Mouse (Mus musculus) MEL (cell line): ENCODE measurements around the gene Adgrb3. TPM values are rescaled to one million over a fixed set of nuclear protein-coding genes. Genes with fewer than 3 reads are reported as not detected.

Experiments
- DNase-seq: peaks from one replicate; pipeline ENCODE4 v3.0.0; 2011; ENCODE audit warnings: low read depth, low spot score
- H3K27ac ChIP-seq: 2 replicates; pipeline ENCODE4 v1.5.1; 2012; ENCODE audit warnings: low read depth, mild to moderate bottlenecking, control low read depth, low read length, moderate library complexity; ENCODE audit not compliant: control insufficient read depth
- H3K27me3 ChIP-seq, 2 experiments: fragments of 150-350 bp in 1 of 2; sonication (generic) in 1 of 2; 2 replicates each; pipeline ENCODE4 v1.6.1; 2012; ENCODE audit warnings: low read length in 2 of 2, mild to moderate bottlenecking in 2 of 2, improper control_type of control experiment in 1 of 2, moderate library complexity in 1 of 2; ENCODE audit not compliant: insufficient read depth in 2 of 2, control insufficient read depth in 1 of 2
- H3K36me3 ChIP-seq, 2 experiments: 2 replicates each; pipeline ENCODE4 v1.6.1; 2012 to 2014; ENCODE audit warnings: low read length in 2 of 2, improper control_type of control experiment in 1 of 2, inconsistent platforms in 1 of 2, mild to moderate bottlenecking in 1 of 2; ENCODE audit not compliant: insufficient read depth in 2 of 2, control insufficient read depth in 1 of 2
- H3K4me1 ChIP-seq, 2 experiments: fragments of 150-350 bp in 1 of 2; sonication (generic) in 1 of 2; 2 replicates each; pipeline ENCODE4 v1.6.1; 2012; ENCODE audit warnings: low read length in 2 of 2, improper control_type of control experiment in 1 of 2, mild to moderate bottlenecking in 1 of 2; ENCODE audit not compliant: insufficient read depth in 2 of 2, control insufficient read depth in 1 of 2
- H3K4me3 ChIP-seq, 2 experiments: fragments of 150-350 bp in 1 of 2; sonication (generic) in 1 of 2; 2 replicates each; pipeline ENCODE4 v1.5.1; 2012; ENCODE audit warnings: low read depth in 2 of 2, low read length in 2 of 2, mild to moderate bottlenecking in 2 of 2, moderate library complexity in 2 of 2, control low read depth in 1 of 2, improper control_type of control experiment in 1 of 2; ENCODE audit not compliant: control insufficient read depth in 1 of 2, insufficient read depth in 1 of 2
- H3K79me2 ChIP-seq: 2 replicates; pipeline ENCODE4 v1.6.1; 2012; ENCODE audit warnings: mild to moderate bottlenecking, low read length, moderate library complexity; ENCODE audit not compliant: control insufficient read depth, poor library complexity, insufficient read depth
- H3K9ac ChIP-seq: 2 replicates; pipeline ENCODE4 v1.6.1; 2012; ENCODE audit warnings: low read depth, mild to moderate bottlenecking, control low read depth, low read length, moderate library complexity; ENCODE audit not compliant: control insufficient read depth, poor library complexity, severe bottlenecking
- H3K9me3 ChIP-seq: fragments of 150-350 bp; sonication (generic); replicated peaks from 2 replicates; pipeline ENCODE4 v1.6.1; 2012; ENCODE audit warnings: mild to moderate bottlenecking, low read length, improper control_type of control experiment, moderate library complexity; ENCODE audit not compliant: insufficient read depth
- CHD1 ChIP-seq: IDR thresholded peaks from 2 replicates; pipeline ENCODE4 v1.6.1; 2012; ENCODE audit warnings: low read depth, mild to moderate bottlenecking, inconsistent platforms, low read length, improper control_type of control experiment
- HCFC1 ChIP-seq: IDR thresholded peaks from 2 replicates; pipeline ENCODE4 v1.6.1; 2012; ENCODE audit warnings: low read depth, mild to moderate bottlenecking, inconsistent platforms, low read length, improper control_type of control experiment, moderate library complexity
- JUND ChIP-seq: IDR thresholded peaks from 2 replicates; pipeline ENCODE4 v1.6.1; 2011; ENCODE audit warnings: low read depth, mild to moderate bottlenecking, improper control_type of control experiment, low read length
- MAX ChIP-seq: IDR thresholded peaks from 2 replicates; pipeline ENCODE4 v1.6.1; 2011; ENCODE audit warnings: low read length, improper control_type of control experiment
- MAZ ChIP-seq: IDR thresholded peaks from 2 replicates; pipeline ENCODE4 v1.6.1; 2012; ENCODE audit warnings: low read depth, mild to moderate bottlenecking, inconsistent platforms, low read length, improper control_type of control experiment
- MEF2A ChIP-seq: IDR thresholded peaks from 2 replicates; pipeline ENCODE4 v1.6.1; 2014; ENCODE audit warnings: low read depth, mild to moderate bottlenecking, inconsistent platforms, low read length, improper control_type of control experiment; ENCODE audit not compliant: poor library complexity, insufficient replicate concordance, severe bottlenecking; ENCODE audit errors: extremely low read depth
- NELFE ChIP-seq: IDR thresholded peaks from 2 replicates; pipeline ENCODE4 v1.6.1; 2011; ENCODE audit warnings: low read depth, low read length, improper control_type of control experiment
- NRF1 ChIP-seq: IDR thresholded peaks from 2 replicates; pipeline ENCODE4 v1.6.1; 2014; ENCODE audit warnings: low read depth, mild to moderate bottlenecking, inconsistent platforms, low read length, improper control_type of control experiment, moderate library complexity; ENCODE audit not compliant: poor library complexity, insufficient read depth, severe bottlenecking
- POLR2AphosphoS2 ChIP-seq: IDR thresholded peaks from 2 replicates; pipeline ENCODE4 v1.6.1; 2011; ENCODE audit warnings: low read length, improper control_type of control experiment
- POLR2AphosphoS5 ChIP-seq: IDR thresholded peaks from 2 replicates; pipeline ENCODE4 v1.6.1; 2012; ENCODE audit warnings: low read depth, borderline replicate concordance, mild to moderate bottlenecking, inconsistent platforms, low read length, moderate library complexity, mixed read lengths
- RAD21 ChIP-seq: IDR thresholded peaks from 2 replicates; pipeline ENCODE4 v1.6.1; 2011; ENCODE audit warnings: mild to moderate bottlenecking, low read depth, low read length, improper control_type of control experiment
- SIN3A ChIP-seq: IDR thresholded peaks from 2 replicates; pipeline ENCODE4 v1.6.1; 2012; ENCODE audit warnings: low read length, improper control_type of control experiment, inconsistent platforms
- SMC3 ChIP-seq: IDR thresholded peaks from 2 replicates; pipeline ENCODE4 v1.6.1; 2011; ENCODE audit warnings: low read depth, low read length, improper control_type of control experiment
- TAL1 ChIP-seq: IDR thresholded peaks from 2 replicates; pipeline ENCODE4 v1.6.1; 2012; ENCODE audit warnings: mild to moderate bottlenecking, inconsistent platforms, low read length, moderate library complexity, mixed read lengths
- TCF12 ChIP-seq: IDR thresholded peaks from 2 replicates; pipeline ENCODE4 v1.6.1; 2014; ENCODE audit warnings: low read depth, mild to moderate bottlenecking, inconsistent platforms, low read length, improper control_type of control experiment, moderate library complexity
- UBTF ChIP-seq: IDR thresholded peaks from 2 replicates; pipeline ENCODE4 v1.6.1; 2012; ENCODE audit warnings: low read depth, mild to moderate bottlenecking, inconsistent platforms, low read length, improper control_type of control experiment, moderate library complexity, borderline replicate concordance; ENCODE audit not compliant: insufficient read depth
- ZKSCAN1 ChIP-seq: IDR thresholded peaks from 2 replicates; pipeline ENCODE4 v1.6.1; 2012; ENCODE audit warnings: low read depth, mild to moderate bottlenecking, inconsistent platforms, low read length, improper control_type of control experiment, moderate library complexity
- ZMIZ1 ChIP-seq: IDR thresholded peaks from 2 replicates; pipeline ENCODE4 v1.6.1; 2012; ENCODE audit warnings: low read depth, mild to moderate bottlenecking, inconsistent platforms, low read length, improper control_type of control experiment, moderate library complexity
- ZNF384 ChIP-seq: IDR thresholded peaks from 2 replicates; pipeline ENCODE4 v1.6.1; 2012; ENCODE audit warnings: low read depth, mild to moderate bottlenecking, inconsistent platforms, low read length, improper control_type of control experiment
- polyA plus RNA-seq, 2 experiments: library from polyadenylated mRNA; stranded (reverse) in 1 of 2; unstranded in 1 of 2; fragments of >175 nt in 1 of 2; fragments of >200 nt in 1 of 2; gene quantifications; 2 replicates each; pipeline versions ENCODE4 v1.2.1 to v1.2.4; 2012; ENCODE audit warnings: low replicate concordance in 2 of 2, low read depth in 1 of 2; ENCODE audit not compliant: insufficient read length in 2 of 2, insufficient read depth in 1 of 2, missing spikeins in 1 of 2
- total RNA-seq: library from RNA; depleted of rRNA; stranded (reverse); fragments of 300-350 nt; gene quantifications from 2 replicates; pipeline ENCODE4 v1.2.3, GENCODE M21; 2012

Adgrb3 gene
- total and polyA plus RNA-seq, 3 experiments = not detected

- Histone ChIP-seq H3K27ac (no peak overlapping the region), H3K4me3 (no peak overlapping the region), H3K27me3 (no peaks in the 10 kb centered on the region), H3K4me1 (no peaks in the 10 kb centered on the region), H3K79me2 (no peaks in the 10 kb centered on the region), H3K9ac (no peak overlapping the region), H3K9me3 (no peaks in the 10 kb centered on the region), H3K36me3 (no peaks in the 10 kb centered on the region)
- DNase-seq = no peak
- TF ChIP-seq ZKSCAN1 = no peak
- no peak for TF ChIP-seq CHD1
- TF ChIP-seq POLR2AphosphoS5 = no peak
- TF ChIP-seq MAZ = no peak
- TF ChIP-seq MEF2A = no peak
- no peak for TF ChIP-seq MAX
- no peak for TF ChIP-seq NELFE
- no peak for TF ChIP-seq TAL1
- TF ChIP-seq NRF1 = no peak
- no peak for TF ChIP-seq RAD21
- no peak for TF ChIP-seq POLR2AphosphoS2
- no peak for TF ChIP-seq JUND
- no peak for TF ChIP-seq UBTF
- no peak for TF ChIP-seq TCF12
- TF ChIP-seq ZNF384 = no peak
- TF ChIP-seq HCFC1 = no peak
Observed at GRCm38 (mm10) chr1:25652717-25653116, 176.8 kb downstream of the Adgrb3 start.

GRCm38 (mm10) chr1:25644256-25644655, 185.3 kb downstream of the Adgrb3 start:
- H3K9me3 ChIP-seq = no peaks in the 10 kb centered on the region
- H3K9ac ChIP-seq = no peak overlapping the region
- no peak overlapping the region for H3K27ac ChIP-seq
- H3K79me2 ChIP-seq = no peaks in the 10 kb centered on the region
- H3K4me1 ChIP-seq = no peaks in the 10 kb centered on the region
- H3K36me3 ChIP-seq = no peaks in the 10 kb centered on the region
- H3K4me3 ChIP-seq = no peak overlapping the region
- no peaks in the 10 kb centered on the region for H3K27me3 ChIP-seq
- TF ChIP-seq TCF12 (no peak), SIN3A (no peak), CHD1 (no peak), ZMIZ1 (no peak), SMC3 (no peak)
- no peak for DNase-seq
